Mouse (Mus musculus) hindbrain, embryonic 10.5 days (tissue): ENCODE measurements around the gene Bbs2. TPM values are rescaled to one million over a fixed set of nuclear protein-coding genes. Genes with fewer than 3 reads are reported as not detected.
A peak's percentile ranks its signal among the peaks of the same experiment; 100 is the strongest.
"Not testable (repeated sequence)": the region's sequence is repeated elsewhere in the genome, so short reads cannot be mapped to it uniquely, and the experiment has no call there.

Experiments
- DNase-seq: peaks from one replicate; pipeline ENCODE4 v3.0.0-alpha.2; 2017; ENCODE audit warnings: low spot score
- H3K27ac ChIP-seq: fragments of 300-500 bp; sonication (generic); 2 replicates; pipeline ENCODE4 v1.5.1; 2016; ENCODE audit warnings: mild to moderate bottlenecking, moderate library complexity
- H3K27me3 ChIP-seq: fragments of 300-500 bp; sonication (generic); 2 replicates; pipeline ENCODE4 v1.6.1; 2016; ENCODE audit warnings: mild to moderate bottlenecking; ENCODE audit not compliant: poor library complexity, insufficient read depth, severe bottlenecking
- H3K36me3 ChIP-seq: fragments of 300-500 bp; sonication (generic); 2 replicates; pipeline ENCODE4 v1.6.1; 2016; ENCODE audit warnings: mild to moderate bottlenecking, moderate library complexity
- H3K4me1 ChIP-seq: fragments of 300-500 bp; sonication (generic); replicated peaks from 2 replicates; pipeline ENCODE4 v1.6.1; 2016; ENCODE audit warnings: mild to moderate bottlenecking
- H3K4me3 ChIP-seq: fragments of 300-500 bp; sonication (generic); 2 replicates; pipeline ENCODE4 v1.5.1; 2016; ENCODE audit warnings: mild to moderate bottlenecking, moderate library complexity
- H3K9me3 ChIP-seq: fragments of 300-500 bp; sonication (generic); 2 replicates; pipeline ENCODE4 v1.6.1; 2016; ENCODE audit warnings: mild to moderate bottlenecking, moderate library complexity
- WGBS: fragments of 180-500 bp; shearing (Covaris S2); methylation state at CpG from one replicate; pipeline ENCODE4 v1.1.7; 2016; 5-methylcytosine and 5-hydroxymethylcytosine counted together
- polyA plus RNA-seq: library from polyadenylated mRNA; unstranded; fragments of >200 nt; fragmentation: Nextera tagmentation; extraction: Ambion mirVana; gene quantifications from 2 replicates; pipeline ENCODE4 v1.2.1, GENCODE M21; 2016

Bbs2 gene
- 16.9 and 19.0 TPM in 2 replicates for polyA plus RNA-seq

- H3K27ac ChIP-seq, result peak within 1 kb of the TSS; percentile 96
- 2% methylated on average over 61 of the region's 61 CpGs for whole genome bisulfite sequencing
- no peaks in the 10 kb centered on the region for H3K36me3 ChIP-seq
- DNase-seq, result peak; percentile 100
- H3K9me3 ChIP-seq, result no peaks in the 10 kb centered on the region
- peaks cover 3% of the 10 kb centered on the region; the same call in 1 of the 2 replicates for H3K27me3 ChIP-seq
- H3K4me1 ChIP-seq, result peaks cover 22% of the 10 kb centered on the region
- peak within 1 kb of the TSS; percentile 76 for H3K4me3 ChIP-seq
Observed at GRCm38 (mm10) chr8:94098081-94098974, at the start of gene Bbs2. Gene Bbs2 (minus strand): TSS chr8:94098928.

DNA sequence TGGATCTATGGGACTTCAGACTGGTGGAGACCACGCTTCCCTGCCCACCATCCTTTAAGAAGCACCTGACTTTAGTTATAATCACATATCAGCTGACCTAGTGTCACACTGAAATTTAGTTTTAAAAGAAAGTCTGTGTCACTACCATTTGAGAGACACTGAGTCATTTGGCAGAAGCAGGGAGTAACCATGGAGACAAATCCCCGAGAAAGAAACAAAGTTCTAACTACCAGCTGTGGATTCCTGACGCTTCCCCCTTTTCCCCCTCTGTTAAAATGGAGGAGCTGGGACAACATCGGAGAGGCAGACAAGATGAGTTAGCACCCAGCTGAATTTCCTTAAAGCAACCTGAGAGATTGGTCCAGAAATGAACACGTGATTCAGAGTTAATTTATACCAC is 49.5 kb upstream of the Bbs2 start:
- no peak overlapping the region for H3K27ac ChIP-seq
- H3K9me3 ChIP-seq, result no peaks in the 10 kb centered on the region
- no peaks in the 10 kb centered on the region for H3K36me3 ChIP-seq
- H3K27me3 ChIP-seq, result peaks cover 33% of the 10 kb centered on the region
- no peak for DNase-seq
- peaks cover 12% of the 10 kb centered on the region for H3K4me1 ChIP-seq
- no peak overlapping the region for H3K4me3 ChIP-seq
- 58% methylated on average over 5 of the region's 5 CpGs for WGBS

GRCm38 (mm10) chr8:94140266-94140795 is 41.6 kb upstream of the Bbs2 start:
- Histone ChIP-seq H3K27me3 (no peaks in the 10 kb centered on the region), H3K27ac (no peak overlapping the region), H3K36me3 (no peaks in the 10 kb centered on the region), H3K4me3 (no peak overlapping the region), H3K4me1 (no peaks in the 10 kb centered on the region; the same call in none of the 2 replicates), H3K9me3 (no peaks in the 10 kb centered on the region)
- DNase-seq, result no peak
- 85% methylated on average over 4 of the region's 4 CpGs for WGBS

GRCm38 (mm10) chr8:94136933-94137332 is 38.2 kb upstream of the Bbs2 start, which contains the start of gene Mt4:
Gene Mt4 (plus strand): TSS chr8:94137197.
- WGBS, result 68% methylated on average over 6 of the region's 6 CpGs
- no peaks in the 10 kb centered on the region; the same call in none of the 2 replicates for H3K4me1 ChIP-seq
- DNase-seq, result no peak

GRCm38 (mm10) chr8:94136192-94136591 is 37.5 kb upstream of the Bbs2 start:
- Histone ChIP-seq H3K9me3 (no peaks in the 10 kb centered on the region), H3K4me3 (no peak overlapping the region), H3K4me1 (no peaks in the 10 kb centered on the region; the same call in none of the 2 replicates), H3K27me3 (no peaks in the 10 kb centered on the region), H3K36me3 (no peaks in the 10 kb centered on the region), H3K27ac (no peak overlapping the region)
- no peak for DNase-seq
- 87% methylated on average over 7 of the region's 7 CpGs for WGBS

More at GRCm38 (mm10) chr8:94136933-94137332, 38.2 kb upstream of the Bbs2 start, which contains the start of gene Mt4:
- Histone ChIP-seq H3K4me3 (no peak within 1 kb of the TSS), H3K27ac (no peak within 1 kb of the TSS), H3K9me3 (no peaks in the 10 kb centered on the region), H3K27me3 (no peaks in the 10 kb centered on the region), H3K36me3 (no peaks in the 10 kb centered on the region)

GRCm38 (mm10) chr8:94135556-94135955 is 36.8 kb upstream of the Bbs2 start:
- Histone ChIP-seq H3K27me3 (no peaks in the 10 kb centered on the region), H3K36me3 (no peaks in the 10 kb centered on the region), H3K4me1 (no peaks in the 10 kb centered on the region; the same call in none of the 2 replicates), H3K9me3 (no peaks in the 10 kb centered on the region), H3K27ac (no peak overlapping the region), H3K4me3 (no peak overlapping the region)
- DNase-seq, result no peak
- WGBS, result 88% methylated on average over 6 of the region's 6 CpGs

GRCm38 (mm10) chr8:94134601-94135000 is 35.9 kb upstream of the Bbs2 start:
- H3K27me3 ChIP-seq, H3K36me3 ChIP-seq: not testable (repeated sequence)
- WGBS, result 72% methylated on average over 3 of the region's 3 CpGs

GRCm38 (mm10) chr8:94132096-94132495 is 33.4 kb upstream of the Bbs2 start:
- Histone ChIP-seq H3K9me3 (no peaks in the 10 kb centered on the region), H3K4me1 (peaks cover 7% of the 10 kb centered on the region), H3K36me3 (no peaks in the 10 kb centered on the region), H3K4me3 (no peak overlapping the region), H3K27ac (no peak overlapping the region), H3K27me3 (no peaks in the 10 kb centered on the region)
- no peak for DNase-seq
- 79% methylated on average over 5 of the region's 5 CpGs for WGBS

More at GRCm38 (mm10) chr8:94134601-94135000, 35.9 kb upstream of the Bbs2 start:
- not testable (repeated sequence) for H3K4me3 ChIP-seq, H3K4me1 ChIP-seq, H3K9me3 ChIP-seq, DNase-seq, H3K27ac ChIP-seq

- H3K27me3 ChIP-seq, result no peaks in the 10 kb centered on the region
- H3K27ac ChIP-seq, result no peak overlapping the region
- no peak for DNase-seq
- 87% methylated on average over 4 of the region's 4 CpGs for WGBS
- H3K9me3 ChIP-seq, result no peaks in the 10 kb centered on the region
- peaks cover 7% of the 10 kb centered on the region; the same call in 1 of the 2 replicates for H3K4me1 ChIP-seq
- no peak overlapping the region for H3K4me3 ChIP-seq
- no peaks in the 10 kb centered on the region for H3K36me3 ChIP-seq
Observed at GRCm38 (mm10) chr8:94130126-94130525, 31.4 kb upstream of the Bbs2 start.

- 74% methylated on average over 6 of the region's 6 CpGs for WGBS
- Histone ChIP-seq H3K27ac (no peak overlapping the region), H3K9me3 (no peaks in the 10 kb centered on the region), H3K4me1 (peaks cover 7% of the 10 kb centered on the region; the same call in 1 of the 2 replicates), H3K27me3 (no peaks in the 10 kb centered on the region), H3K4me3 (no peak overlapping the region), H3K36me3 (no peaks in the 10 kb centered on the region)
- DNase-seq, result no peak
Observed at GRCm38 (mm10) chr8:94129133-94129789, 30.5 kb upstream of the Bbs2 start.

- H3K27me3 ChIP-seq, result no peaks in the 10 kb centered on the region
- H3K36me3 ChIP-seq, result no peaks in the 10 kb centered on the region
- H3K4me3 ChIP-seq, result no peak overlapping the region
- no peaks in the 10 kb centered on the region for H3K9me3 ChIP-seq
- 86% methylated on average over 6 of the region's 6 CpGs for WGBS
- H3K27ac ChIP-seq, result no peak overlapping the region
- no peak for DNase-seq
- peaks cover 12% of the 10 kb centered on the region for H3K4me1 ChIP-seq
Observed at GRCm38 (mm10) chr8:94127711-94128110, 29.0 kb upstream of the Bbs2 start.

GRCm38 (mm10) chr8:94122711-94123468 is 24.2 kb upstream of the Bbs2 start:
- no peak overlapping the region for H3K27ac ChIP-seq
- no peak for DNase-seq
- H3K27me3 ChIP-seq, result no peaks in the 10 kb centered on the region
- no peaks in the 10 kb centered on the region for H3K9me3 ChIP-seq
- H3K4me1 ChIP-seq, result peaks cover 36% of the 10 kb centered on the region
- WGBS, result 65% methylated on average over 8 of the region's 8 CpGs
- H3K36me3 ChIP-seq, result no peaks in the 10 kb centered on the region
- no peak overlapping the region for H3K4me3 ChIP-seq
